Mouse (Mus musculus): Measurements from ENCODE around the gene Prdm5.

The Prdm5 gene

GRCm38 (mm10) chr6:65923501-65924084 is 144.8 kb downstream of the Prdm5 start:
- in situ Hi-C loops (cut with MboI; ENCODE audit: unreplicated experiment in 2 of 2): no loop called here

GRCm38 (mm10) chr6:65925737-65926333 is 147.0 kb downstream of the Prdm5 start:
- in situ Hi-C loops (cut with MboI; ENCODE audit: unreplicated experiment in 2 of 2): no loop called here

- in situ Hi-C loops (cut with MboI; ENCODE audit: unreplicated experiment in 2 of 2): no loop called here
These were observed 151.7 kb downstream of the Prdm5 start for GRCm38 (mm10) chr6:65930523-65930922.

DNA sequence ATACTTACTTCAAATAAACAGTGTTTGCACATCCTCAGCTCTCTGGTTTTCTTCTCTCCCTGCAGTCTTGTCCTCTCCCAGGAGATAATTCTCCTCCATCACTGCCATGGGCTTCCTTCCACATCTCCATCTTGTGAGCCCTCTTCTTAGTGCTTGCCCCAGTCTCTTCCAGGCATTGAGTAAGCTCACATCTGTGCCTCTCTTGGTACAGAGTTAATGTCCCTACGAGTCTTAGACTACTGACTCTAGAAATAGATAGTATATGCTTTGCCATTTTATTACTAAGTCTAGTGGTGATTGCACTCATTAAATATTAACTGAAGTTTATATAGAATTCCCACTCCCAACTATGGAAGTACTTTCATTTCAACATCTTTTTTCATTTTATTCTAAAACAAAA is 154.0 kb downstream of the Prdm5 start:
- in situ Hi-C loops (cut with MboI; ENCODE audit: unreplicated experiment in 2 of 2): no loop called here

GRCm38 (mm10) chr6:65933177-65933576 is 154.4 kb downstream of the Prdm5 start:
- in situ Hi-C loops (cut with MboI; ENCODE audit: unreplicated experiment in 2 of 2): no loop called here

DNA sequence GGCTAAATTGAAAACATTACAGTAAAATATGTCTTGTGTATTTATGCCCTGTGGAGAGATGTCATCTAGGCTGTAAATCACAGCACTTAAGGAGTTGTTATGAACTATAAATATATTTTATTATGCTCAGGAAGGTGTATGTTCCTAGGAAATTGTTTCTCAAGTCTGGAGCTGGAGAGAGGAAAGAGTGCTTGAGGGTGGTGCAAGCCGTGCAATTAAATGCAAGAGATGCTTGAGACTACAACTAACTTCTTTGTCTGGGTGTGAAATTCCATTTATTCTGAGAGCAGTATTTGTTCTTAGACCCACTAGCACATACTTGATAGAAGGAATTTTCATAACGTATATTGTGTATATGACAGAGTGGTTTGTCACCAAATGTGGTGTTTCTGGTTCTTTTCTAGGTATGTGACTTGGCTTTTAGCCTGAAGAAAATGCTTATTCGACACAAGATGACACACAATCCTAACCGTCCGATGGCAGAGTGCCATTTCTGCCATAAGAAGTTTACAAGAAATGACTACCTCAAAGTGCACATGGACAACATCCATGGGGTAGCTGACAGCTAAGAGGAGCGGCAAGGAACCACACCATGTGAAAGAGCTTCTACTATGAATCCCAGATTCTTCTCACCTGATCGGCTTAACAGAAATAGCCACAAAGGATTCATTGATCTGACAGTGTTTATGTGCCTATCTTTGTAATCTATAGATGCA is 156.9 kb downstream of the Prdm5 start:
- in situ Hi-C loops (cut with MboI; ENCODE audit: unreplicated experiment in 2 of 2): no loop called here

DNA sequence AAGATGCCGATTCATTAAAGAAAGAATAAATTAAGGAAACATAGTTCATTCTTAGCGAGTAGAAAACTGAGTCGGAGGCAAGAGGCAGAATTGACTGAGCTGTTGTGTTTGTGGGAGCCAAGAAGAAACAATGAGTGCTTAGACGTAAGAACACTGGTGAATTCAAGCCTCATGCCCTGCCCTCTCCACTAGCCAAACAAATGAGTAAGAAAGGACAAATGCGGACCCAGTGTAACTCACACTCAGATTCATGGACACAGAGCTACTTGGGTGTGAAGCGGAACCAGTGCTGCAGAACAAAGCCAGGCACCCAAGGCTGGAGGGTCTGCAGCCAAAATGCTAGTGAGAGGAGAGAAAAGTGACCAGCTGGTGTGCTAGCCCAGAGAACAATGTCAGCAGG is 171.7 kb downstream of the Prdm5 start:
- in situ Hi-C loops (cut with MboI; ENCODE audit: unreplicated experiment in 2 of 2): no loop called here

DNA sequence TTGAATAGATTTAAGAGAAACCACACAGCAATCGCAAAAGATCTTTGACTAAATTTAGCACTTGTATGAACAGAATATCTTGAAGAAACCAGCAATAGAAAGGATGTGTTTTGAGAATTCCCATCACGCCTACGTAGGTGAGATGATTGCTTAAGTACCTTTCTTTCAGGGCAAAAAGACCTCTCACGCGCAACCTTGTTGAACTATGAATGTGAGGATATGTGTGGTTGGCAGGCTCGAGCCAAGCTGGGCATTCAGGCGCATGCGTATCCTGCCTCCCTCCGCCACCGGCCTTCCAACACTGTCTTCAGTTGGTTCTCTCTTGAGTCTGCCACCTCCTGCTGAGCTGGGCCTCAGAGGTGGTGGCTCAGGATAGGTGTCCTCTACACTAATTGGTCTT is 173.5 kb downstream of the Prdm5 start, which contains the start of gene 4930544G11Rik:
Gene 4930544G11Rik, plus strand, starts transcription at position 301 of the 400 bp plus-strand sequence.
- in situ Hi-C loops (cut with MboI; ENCODE audit: unreplicated experiment in 2 of 2): no loop called here

DNA sequence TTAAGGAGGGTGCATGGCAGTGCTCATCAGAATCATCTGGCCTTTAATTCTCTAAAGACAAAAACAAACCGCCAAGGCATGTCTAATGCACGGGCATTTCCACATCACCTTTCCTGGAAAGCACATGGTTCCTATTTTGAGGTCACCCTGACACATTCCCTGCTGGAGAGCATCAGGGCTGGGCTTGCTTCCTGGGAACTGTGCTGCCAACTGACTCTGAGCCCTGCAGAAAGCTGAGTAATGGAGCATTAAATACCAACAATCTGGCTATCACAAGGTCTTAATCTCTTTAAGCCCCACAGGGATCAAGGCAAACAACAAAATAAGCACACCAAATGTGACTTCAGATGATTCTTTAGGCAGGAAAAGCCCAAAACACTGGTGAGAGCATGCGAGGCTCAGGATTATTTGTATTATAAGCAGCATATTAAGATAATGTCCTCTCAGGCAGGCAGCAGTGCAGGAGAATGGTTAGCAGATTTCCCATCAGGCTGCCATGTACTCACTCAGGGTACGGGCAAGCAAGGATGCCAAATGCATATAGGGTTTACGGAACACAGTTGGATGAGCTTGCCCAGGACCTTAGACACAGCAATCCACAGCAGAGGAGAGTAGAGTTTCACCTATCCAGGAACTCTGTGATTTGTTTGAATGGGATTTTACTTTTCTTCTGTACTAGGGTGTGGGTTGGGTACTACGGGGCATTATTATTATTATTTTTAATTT is 190.8 kb downstream of the Prdm5 start:
- in situ Hi-C loops (cut with MboI; ENCODE audit: unreplicated experiment in 2 of 2): no loop called here

GRCm38 (mm10) chr6:65970410-65970809 is 191.6 kb downstream of the Prdm5 start:
- in situ Hi-C loops (cut with MboI; ENCODE audit: unreplicated experiment in 2 of 2): no loop called here
